Mouse (Mus musculus) urinary bladder, postnatal 4 days (tissue): ENCODE measurements around the gene Igf2bp1.
"Not testable (repeated sequence)": the region's sequence is repeated elsewhere in the genome, so short reads cannot be mapped to it uniquely, and the experiment has no call there.

Experiments used
- DNase-seq, 2 experiments: peaks; one replicate each; pipeline ENCODE4 v3.0.0; 2021 to 2022; ENCODE audit warnings: low spot score in 2 of 2

The Igf2bp1 gene

DNA sequence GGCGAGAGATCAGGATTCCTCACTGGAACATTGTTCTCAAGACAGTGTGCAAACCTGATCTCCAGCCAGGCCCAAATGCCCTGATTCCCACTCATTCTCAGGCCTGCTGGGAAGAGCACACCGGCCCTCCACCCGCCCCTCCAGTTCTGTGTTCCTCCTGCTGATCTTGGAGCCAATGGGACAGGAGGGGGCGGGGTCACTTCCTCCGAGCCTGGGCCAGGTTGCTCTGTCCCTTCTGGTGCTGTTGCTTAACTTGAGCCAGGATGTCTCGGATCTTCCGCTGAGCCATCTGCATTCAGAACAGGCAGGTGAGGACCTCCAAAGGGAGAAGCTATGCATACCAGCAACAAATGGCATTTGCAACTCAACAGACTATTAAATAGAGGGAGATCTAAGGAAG, 42.4 kb downstream of the Igf2bp1 start:
- no peak for DNase-seq

DNA sequence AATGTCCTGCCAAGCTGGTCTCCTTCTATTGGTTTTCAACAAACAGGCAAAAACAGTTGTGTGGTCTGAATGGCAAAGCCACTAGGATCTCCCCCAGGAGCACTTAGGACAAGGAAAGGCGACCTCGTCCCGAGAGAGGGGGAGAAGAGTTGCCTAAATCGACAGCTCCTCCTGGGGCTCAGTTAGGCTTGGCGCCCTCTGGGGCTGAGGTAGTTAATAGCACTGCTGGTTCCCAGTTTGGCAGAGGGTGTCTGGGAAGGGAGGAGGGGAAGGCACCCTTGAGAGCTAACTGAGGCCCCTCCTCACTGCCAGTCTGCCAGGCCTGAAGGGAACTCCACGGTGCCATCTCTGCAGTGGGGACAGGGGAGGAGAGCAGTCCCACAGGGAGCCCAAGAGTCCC, 46.6 kb downstream of the Igf2bp1 start:
- DNase-seq, result no peak

GRCm38 (mm10) chr11:95958251-95958650, 47.5 kb downstream of the Igf2bp1 start:
- DNase-seq, result no peak

GRCm38 (mm10) chr11:95957407-95957806, 48.3 kb downstream of the Igf2bp1 start:
- DNase-seq, result no peak

DNA sequence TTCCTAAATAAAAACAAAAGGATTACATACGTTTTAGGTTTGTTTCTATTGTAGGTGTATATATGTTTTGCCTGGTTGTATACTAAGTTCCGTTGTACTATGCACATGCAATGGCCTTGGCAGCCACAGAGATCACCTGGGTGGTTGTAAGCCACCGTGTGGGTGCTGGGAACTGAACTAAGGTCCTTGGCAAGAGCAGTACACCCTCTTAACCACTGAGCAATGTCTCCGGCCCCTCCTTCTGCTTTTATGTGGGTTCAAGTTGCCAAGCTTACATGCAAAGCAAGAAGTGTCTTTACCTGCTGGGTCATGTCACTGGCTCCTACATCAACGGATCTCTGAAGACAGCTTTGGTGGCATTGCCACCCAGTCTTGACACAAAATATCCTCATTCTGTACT, 52.4 kb downstream of the Igf2bp1 start:
- no peak for DNase-seq

DNA sequence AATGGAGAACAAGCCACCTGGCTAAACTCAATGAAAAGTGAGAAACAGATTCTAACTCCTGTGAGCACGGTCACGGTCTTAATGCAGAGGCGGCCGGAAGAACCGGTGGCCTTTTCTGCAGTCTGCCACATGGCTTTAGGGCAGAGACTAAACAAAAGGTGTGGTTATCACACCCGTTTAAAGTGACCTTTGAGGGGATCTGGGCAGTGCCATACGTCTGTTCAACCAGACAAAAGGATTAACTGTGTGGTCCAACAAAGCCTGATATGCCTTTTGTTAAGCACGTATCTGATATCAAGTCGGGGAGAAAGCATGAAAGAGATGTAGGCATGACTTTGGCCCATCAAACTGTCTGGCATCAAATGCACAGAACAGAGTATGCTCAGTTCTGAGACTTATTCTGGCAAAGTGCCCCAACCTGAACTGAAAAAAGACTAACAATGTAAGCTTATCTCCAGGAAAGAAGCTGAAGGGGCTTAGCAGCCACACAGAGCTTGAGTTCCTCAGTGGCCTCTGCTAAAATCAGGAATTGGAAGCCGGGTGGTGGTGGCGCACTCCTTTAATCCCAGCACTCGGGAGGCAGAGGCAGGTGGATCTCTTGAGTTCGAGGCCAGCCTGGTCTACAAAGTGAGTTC, 59.8 kb downstream of the Igf2bp1 start:
- DNase-seq, result no peak

DNA sequence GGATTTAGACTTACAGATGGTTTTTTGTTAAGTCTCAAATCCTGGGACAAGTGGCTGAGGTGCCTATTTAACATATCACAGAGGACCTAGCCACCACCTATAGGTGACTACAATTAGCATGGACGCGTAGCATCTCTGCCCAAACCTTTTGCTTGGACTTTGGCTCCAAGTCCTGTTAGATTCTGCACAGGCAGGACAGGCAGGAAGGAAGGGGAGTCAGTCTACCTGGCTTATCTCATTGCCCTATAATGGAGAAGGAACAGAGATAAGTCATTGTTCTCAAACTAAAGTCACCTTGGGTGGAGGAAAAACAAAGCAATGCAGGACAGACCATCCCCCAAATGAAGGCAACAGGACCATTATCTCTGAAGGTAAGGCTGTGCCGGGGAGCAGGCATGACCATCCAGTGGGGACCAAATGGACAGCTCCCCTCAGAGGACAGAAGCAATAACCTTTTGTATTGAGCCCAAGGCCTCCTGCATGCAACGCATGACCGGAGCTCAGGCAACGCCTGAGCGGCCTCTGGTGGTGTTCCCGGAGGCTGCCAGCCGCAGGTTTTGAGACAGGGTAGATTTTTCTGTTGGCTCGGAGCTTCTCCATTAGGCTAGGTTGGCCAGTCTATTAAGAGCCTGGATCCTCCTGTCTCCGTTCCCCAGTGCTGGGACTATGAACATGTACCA, 65.8 kb downstream of the Igf2bp1 start:
- DNase-seq, result no peak

DNA sequence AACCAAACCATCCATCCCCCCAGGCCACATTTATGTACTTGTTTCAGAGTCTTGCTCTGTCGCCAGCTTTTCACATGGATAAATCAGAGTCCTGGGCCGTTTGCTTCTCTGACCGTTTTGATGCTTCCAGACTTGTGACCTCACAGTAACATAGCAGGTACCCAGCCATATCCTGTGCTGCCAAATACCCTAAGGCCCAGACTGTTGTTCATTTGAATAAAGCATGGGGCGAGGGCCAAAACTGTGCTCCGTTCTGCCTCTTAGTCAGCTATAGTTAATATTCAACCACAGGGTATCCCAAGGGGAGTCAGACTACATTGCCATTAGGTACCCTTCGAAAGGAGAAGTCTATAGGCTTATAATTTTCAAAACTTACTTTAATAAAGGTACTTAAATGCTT, 69.3 kb downstream of the Igf2bp1 start:
- DNase-seq, result no peak

DNA sequence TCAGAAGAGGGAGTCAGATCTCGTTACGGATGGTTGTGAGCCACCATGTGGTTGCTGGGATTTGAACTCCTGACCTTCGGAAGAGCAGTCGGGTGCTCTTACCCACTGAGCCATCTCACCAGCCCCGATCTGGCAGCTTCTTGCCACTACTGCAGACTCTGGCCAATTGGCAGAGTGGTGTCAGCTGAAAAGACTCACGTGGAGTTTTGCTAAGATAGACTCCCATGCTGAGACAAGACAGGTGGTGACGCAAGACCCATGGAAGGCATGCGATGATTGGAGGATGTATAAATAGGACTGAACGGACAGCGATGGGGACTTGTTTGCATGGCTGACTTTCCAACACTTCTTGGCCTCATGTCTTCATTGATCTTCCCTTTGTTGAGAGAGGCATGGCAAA, 73.6 kb downstream of the Igf2bp1 start:
- DNase-seq, result not testable (repeated sequence)

GRCm38 (mm10) chr11:95926398-95926797, 79.3 kb downstream of the Igf2bp1 start:
- DNase-seq, result no peak

- DNase-seq, result no peak
These were observed 79.8 kb downstream of the Igf2bp1 start for GRCm38 (mm10) chr11:95925976-95926375.

GRCm38 (mm10) chr11:95924215-95924614, 81.5 kb downstream of the Igf2bp1 start:
- no peak for DNase-seq

DNA sequence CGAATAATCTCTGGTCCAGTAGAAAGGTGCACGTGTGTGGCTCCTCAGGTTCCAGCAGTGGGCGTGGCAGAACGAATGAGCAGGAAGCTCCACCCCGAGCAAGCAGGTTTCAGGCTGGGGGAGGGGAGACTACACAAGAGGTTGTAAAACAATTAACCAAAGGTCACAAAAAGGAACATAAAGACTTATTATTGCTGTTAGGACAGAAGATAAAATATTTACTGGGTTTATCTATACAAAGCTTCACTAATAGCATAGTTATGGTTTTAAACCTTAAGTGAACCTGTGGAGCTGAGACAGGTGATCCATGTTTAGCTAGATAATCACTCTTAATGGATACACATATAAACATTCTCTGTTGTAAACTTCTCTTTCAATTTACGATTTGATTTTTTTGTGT, 82.3 kb downstream of the Igf2bp1 start:
- not testable (repeated sequence) for DNase-seq

GRCm38 (mm10) chr11:95921991-95922621, 83.6 kb downstream of the Igf2bp1 start:
- DNase-seq, result no peak

- no peak for DNase-seq
These were observed 89.3 kb downstream of the Igf2bp1 start for GRCm38 (mm10) chr11:95916426-95916825.

DNA sequence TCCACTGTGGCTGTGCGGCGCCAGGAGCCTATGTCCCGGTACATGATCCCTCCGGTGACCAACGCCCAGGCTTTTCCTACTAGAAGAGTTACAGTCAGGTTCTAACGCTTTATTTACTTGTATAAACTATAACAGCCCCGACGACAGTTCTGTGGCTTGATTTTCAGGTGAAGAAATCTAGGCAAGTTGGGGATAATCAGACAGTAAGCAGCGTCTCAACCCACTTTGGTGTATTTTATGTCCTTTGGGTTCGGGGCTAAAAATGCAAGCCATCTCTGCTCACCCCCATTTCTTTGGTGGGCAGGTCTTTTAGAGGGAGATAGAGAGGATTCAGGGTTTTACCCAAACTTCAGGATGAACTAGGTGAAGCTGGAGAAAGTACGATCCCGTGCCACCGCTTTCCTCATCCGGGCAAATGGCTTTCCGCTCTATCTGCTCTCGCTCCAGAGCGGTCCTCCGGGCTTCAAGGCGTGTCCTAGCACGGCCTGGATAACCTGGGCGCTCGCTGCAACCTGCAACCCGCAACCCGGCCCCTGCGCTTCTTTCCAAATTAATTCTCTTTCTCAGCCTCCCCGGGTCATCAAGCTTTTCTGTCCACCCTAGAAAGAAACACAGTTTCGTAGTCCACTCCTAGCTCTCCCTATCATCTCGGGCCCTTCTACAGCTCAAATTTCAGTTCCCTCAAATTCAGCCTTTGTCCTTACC, 90.6 kb downstream of the Igf2bp1 start:
- DNase-seq, result no peak

DNA sequence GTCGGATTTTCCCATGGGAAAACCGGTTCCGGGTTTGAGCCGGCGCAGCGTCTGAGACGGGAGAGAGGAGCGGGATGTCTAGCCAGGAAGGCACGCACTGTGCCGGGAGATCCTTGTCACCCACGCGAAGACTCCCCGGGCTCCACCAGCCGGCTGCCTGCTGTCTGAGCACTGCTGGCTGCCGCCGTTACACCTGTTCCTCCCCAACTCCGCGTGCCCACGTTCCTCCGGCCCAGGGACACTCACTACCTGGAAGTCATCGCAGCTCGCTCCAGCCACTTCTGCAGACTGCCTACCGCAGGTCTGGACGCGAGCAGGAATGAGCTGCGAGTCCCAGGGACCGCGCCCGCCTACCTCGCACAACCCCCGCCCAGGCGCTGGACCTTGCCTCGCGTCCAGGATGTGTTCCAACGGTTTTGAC, 91.2 kb downstream of the Igf2bp1 start, which contains the start of gene B4galnt2:
TSS of gene B4galnt2 (minus strand) at position 321 of the 421 bp plus-strand sequence.
- no peak for DNase-seq

DNA sequence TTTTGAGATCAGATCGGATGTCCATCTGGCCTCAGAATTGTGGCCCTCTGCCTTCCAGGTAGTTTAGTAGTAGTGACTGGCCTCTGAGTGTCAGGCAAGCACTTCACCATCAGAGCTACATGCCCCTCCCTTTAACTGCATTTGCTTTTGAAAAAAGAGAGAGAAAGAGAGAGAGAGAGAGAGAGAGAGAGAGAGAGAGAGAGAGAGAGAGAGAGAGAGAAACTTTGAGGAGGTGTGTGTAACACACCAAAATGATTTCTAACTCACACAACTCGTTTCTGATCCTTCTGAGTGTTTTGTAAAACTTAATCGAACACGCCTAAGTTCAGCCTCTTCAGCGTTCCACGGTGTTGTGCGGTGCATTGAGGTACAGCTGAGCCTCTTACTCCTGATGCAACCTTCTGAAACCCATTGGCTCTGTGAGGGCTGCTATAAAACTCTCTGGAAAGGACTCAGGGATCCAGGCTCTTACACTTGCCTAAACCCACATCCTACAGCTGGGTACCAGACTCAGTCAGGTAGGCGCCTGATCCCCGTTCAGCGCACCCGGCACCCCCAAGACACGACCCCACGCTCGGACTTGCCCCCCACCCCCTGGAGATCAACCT, 91.7 kb downstream of the Igf2bp1 start:
- DNase-seq, result no peak

DNA sequence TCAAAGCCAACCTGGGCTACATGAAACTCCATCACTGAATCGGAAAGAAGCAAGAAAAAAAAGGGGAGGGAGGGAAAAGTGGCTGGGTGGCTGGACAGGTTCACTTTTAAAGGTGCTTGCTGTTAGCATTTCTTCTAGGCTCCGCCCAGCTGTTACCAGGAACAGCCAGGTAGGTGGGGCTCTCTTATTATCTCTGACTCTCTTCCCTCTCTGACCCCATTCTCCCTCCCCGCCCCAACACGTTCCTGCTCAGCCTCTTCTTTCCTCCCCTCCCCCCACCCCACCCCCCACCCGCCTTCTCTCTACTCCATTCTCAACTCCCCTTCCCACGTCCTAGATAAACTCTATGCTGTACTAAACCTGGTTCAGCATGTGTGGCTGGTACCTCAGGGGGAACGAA, 94.2 kb downstream of the Igf2bp1 start:
- no peak for DNase-seq

GRCm38 (mm10) chr11:95907805-95908524, 97.8 kb downstream of the Igf2bp1 start:
- DNase-seq, result no peak
